Mouse (Mus musculus) intestine, embryonic 15.5 days (tissue): ENCODE measurements at regions not wholly inside any gene's neighbourhood (a gene's known extent, or its start where the extent isn't known, plus 50 kb on each side); places are given as distances from the start of the nearest gene placed in this dataset.

Source experiments
- ATAC-seq: fragments of 200-750 bp; cut with Nextera tagmentation; 2 replicates; pipeline ENCODE4 v1.8.0; 2017; ENCODE audit warnings: moderate TSS enrichment, moderate library complexity
- H3K27ac ChIP-seq: fragments of 300-500 bp; sonication (generic); 2 replicates; pipeline ENCODE4 v1.5.1; 2015; ENCODE audit warnings: mild to moderate bottlenecking, inconsistent platforms
- H3K27me3 ChIP-seq: fragments of 300-500 bp; sonication (generic); replicated peaks from 2 replicates; pipeline ENCODE4 v1.6.1; 2015; ENCODE audit warnings: inconsistent platforms
- H3K36me3 ChIP-seq: fragments of 300-500 bp; sonication (generic); 2 replicates; pipeline ENCODE4 v1.6.1; 2015; ENCODE audit warnings: inconsistent platforms
- H3K4me1 ChIP-seq: fragments of 300-500 bp; sonication (generic); replicated peaks from 2 replicates; pipeline ENCODE4 v1.6.1; 2015; ENCODE audit warnings: inconsistent platforms
- H3K4me2 ChIP-seq: fragments of 300-500 bp; sonication (generic); replicated peaks from 2 replicates; pipeline ENCODE4 v1.6.1; 2015; ENCODE audit warnings: mild to moderate bottlenecking, inconsistent platforms
- H3K4me3 ChIP-seq: fragments of 300-500 bp; sonication (generic); replicated peaks from 2 replicates; pipeline ENCODE4 v1.5.1; 2015; ENCODE audit warnings: inconsistent platforms
- H3K9ac ChIP-seq: fragments of 300-500 bp; sonication (generic); 2 replicates; pipeline ENCODE4 v1.6.1; 2015; ENCODE audit warnings: inconsistent platforms
- H3K9me3 ChIP-seq: fragments of 300-500 bp; sonication (generic); 2 replicates; pipeline ENCODE4 v1.6.1; 2016; ENCODE audit warnings: inconsistent platforms
- WGBS: fragments of 180-500 bp; shearing (Covaris S2); methylation state at CpG from one replicate; pipeline ENCODE4 v1.1.7; 2015; 5-methylcytosine and 5-hydroxymethylcytosine counted together

DNA sequence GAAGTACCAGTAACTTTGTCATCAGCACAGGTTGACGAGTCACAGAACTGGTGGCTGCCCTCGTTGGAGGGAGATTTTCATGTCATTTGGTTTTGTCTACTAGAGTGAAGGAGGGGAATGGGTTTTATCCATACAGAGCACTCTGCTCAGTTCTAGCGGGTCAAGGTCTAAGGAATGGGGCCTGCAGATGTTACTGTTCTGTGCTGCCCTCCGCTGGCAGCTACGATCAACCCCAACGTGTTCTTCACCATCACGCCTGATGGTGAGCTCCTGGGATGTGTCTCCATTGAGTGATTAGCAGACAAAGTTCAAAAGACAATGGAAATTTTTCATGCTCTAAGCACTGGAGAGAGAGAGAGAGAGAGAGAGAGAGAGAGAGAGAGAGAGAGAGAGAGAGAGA is 416.9 kb downstream of the Plekhb2 start:
- H3K4me2 ChIP-seq = no peak overlapping the region
- H3K9ac ChIP-seq = no peak overlapping the region
- H3K27ac ChIP-seq = no peak overlapping the region
- no peaks in the 10 kb centered on the region for H3K4me1 ChIP-seq
- no peaks in the 10 kb centered on the region for H3K27me3 ChIP-seq
- H3K9me3 ChIP-seq = no peaks in the 10 kb centered on the region
- ATAC-seq = no peak
- H3K36me3 ChIP-seq = no peaks in the 10 kb centered on the region
- WGBS = 50% methylated on average over 7 of the region's 7 CpGs
- no peak overlapping the region for H3K4me3 ChIP-seq

DNA sequence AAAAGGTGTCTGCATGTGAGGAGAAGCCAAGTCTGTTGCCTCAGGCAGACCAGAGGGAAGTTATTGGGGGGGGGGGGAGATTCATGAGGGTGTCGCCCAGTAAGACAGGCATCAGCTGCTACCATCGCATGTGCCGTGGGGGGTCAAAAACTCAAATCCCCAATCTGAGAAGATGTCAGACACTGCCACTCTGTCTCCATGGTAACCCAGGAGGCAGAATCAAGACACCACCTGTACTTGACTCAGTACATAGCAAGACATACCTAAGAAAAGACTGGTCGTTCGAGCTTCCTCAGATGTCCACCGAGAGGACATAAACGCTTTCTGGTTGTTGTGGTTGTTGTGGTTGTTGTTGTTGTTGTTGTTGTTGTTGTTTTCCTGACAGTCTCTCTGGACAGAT is 418.1 kb downstream of the Plekhb2 start:
- H3K4me3 ChIP-seq = no peak overlapping the region
- H3K27me3 ChIP-seq = no peaks in the 10 kb centered on the region
- no peak overlapping the region for H3K27ac ChIP-seq
- ATAC-seq = no peak
- no peaks in the 10 kb centered on the region for H3K9me3 ChIP-seq
- no peaks in the 10 kb centered on the region for H3K36me3 ChIP-seq
- H3K4me1 ChIP-seq = no peaks in the 10 kb centered on the region
- WGBS = 83% methylated on average over 7 of the region's 7 CpGs
- no peak overlapping the region for H3K9ac ChIP-seq
- H3K4me2 ChIP-seq = no peak overlapping the region

DNA sequence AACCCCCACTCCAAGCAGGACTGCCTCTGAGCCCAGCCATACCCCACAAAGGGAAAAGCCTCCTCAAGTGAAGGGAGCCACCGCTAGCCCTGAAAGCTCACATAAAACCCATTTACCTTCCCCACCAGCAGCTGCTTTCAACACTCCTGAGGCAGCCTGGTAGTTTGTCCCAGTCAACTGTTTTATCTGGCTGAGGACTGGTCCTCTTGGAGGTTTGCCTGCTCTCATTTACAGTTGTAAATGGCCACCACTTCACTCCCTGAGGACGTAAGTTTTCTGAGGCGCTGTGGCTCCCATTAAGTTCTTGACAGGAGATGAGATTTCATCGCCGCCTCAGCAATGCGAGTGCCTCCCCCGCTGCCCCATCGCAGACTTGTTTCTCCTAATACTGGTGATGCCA is 425.2 kb downstream of the Plekhb2 start:
- WGBS = 88% methylated on average over 8 of the region's 8 CpGs
- H3K9me3 ChIP-seq = no peaks in the 10 kb centered on the region
- ATAC-seq = no peak

More for the DNA sequence above, 425.2 kb downstream of the Plekhb2 start:
- no peak overlapping the region for H3K27ac ChIP-seq
- no peaks in the 10 kb centered on the region for H3K27me3 ChIP-seq
- no peak overlapping the region for H3K9ac ChIP-seq
- no peaks in the 10 kb centered on the region for H3K4me1 ChIP-seq
- H3K4me2 ChIP-seq = no peak overlapping the region
- no peak overlapping the region for H3K4me3 ChIP-seq
- H3K36me3 ChIP-seq = no peaks in the 10 kb centered on the region
